Mouse (Mus musculus) adrenal gland (tissue): ENCODE results near the gene Edn3.

Experiments used
- intact Hi-C: fragments of 180-260 bp; cut with DNase I; formaldehyde crosslinking; loops from one replicate; pipeline ENCODE4 v1.15.1; 2025
- long read RNA-seq, 2 experiments: library from polyadenylated mRNA; unstranded; transcript quantifications; one replicate each; pipeline ENCODE4 v2.0.0; 2020; ENCODE audit warnings: borderline replicate concordance in 1 of 2; ENCODE audit not compliant: insufficient replicate concordance in 1 of 2

The Edn3 gene
- long read RNA-seq, experiment 1, transcript Edn3-201 (5 exons, 3,117 nt) = major isoform, 21 of 28 reads
- long read RNA-seq, experiment 1, partial matches to known transcripts = 1 of 28 reads
- long read RNA-seq, experiment 1, other reads (novel, unspliced or antisense) = 3 of 28 reads
- long read RNA-seq, experiment 2, transcript Edn3-201 (5 exons, 3,117 nt) = major isoform, 43 of 49 reads
- long read RNA-seq, experiment 2, partial matches to known transcripts = 0 of 49 reads
- long read RNA-seq, experiment 2, other reads (novel, unspliced or antisense) = 3 of 49 reads

DNA sequence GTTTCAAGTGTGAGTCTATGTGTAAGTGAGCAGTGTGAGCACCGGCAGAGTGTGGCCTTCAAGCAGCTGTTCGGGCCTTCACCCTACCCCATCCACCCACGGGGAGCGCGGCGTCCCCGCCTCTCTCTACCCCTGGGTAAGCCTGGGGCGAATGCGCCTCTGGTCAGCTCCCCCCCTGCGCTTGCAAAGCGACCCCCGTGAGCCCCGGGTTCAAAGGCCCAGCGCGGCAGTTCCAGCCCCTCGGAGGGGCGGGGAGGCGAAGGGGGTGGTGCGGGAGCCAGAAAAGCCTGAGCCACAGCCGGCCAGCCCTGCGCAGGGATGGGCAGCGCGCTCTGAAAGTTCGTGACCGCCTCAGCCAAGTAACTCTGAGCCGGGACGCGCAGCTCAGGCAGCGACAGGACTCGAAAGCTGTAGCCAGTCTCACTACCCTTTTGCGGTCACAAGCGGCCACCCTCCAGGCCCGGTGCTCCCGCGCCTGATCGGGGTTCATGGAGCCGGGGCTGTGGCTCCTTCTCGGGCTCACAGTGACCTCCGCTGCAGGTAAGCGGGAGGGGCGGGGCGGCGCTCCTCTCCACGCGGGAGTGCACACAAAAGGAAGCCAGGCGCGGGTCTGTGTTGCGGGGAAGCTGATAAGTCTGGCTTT, at the start of gene Edn3:
Edn3 (plus strand) TSS at position 141 of the 643 bp plus-strand sequence.
- intact Hi-C loops = no loop called here

- intact Hi-C loops = no loop called here
These were observed 48.4 kb upstream of the Edn3 start for GRCm38 (mm10) chr2:174712043-174712442.

GRCm38 (mm10) chr2:174715938-174716337, 44.5 kb upstream of the Edn3 start:
- intact Hi-C loops = no loop called here

DNA sequence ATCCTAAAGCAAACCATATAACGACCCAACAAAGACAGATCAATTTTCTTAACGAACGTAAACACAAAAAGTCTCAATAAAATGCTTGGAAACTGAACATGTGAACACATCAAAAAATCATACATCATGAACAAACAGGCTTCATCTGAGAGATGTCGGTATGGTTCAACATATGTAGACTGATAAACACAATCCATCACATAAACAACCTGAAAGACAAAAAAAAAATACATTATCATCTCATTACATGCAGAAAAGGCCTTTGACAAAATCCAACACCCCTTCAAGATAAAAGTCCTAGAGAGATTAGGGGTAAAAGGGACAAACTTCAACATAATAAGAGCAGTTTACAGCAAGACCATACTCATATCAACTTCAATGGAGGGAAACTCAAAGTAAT, 42.6 kb upstream of the Edn3 start:
- intact Hi-C loops = no loop called here

DNA sequence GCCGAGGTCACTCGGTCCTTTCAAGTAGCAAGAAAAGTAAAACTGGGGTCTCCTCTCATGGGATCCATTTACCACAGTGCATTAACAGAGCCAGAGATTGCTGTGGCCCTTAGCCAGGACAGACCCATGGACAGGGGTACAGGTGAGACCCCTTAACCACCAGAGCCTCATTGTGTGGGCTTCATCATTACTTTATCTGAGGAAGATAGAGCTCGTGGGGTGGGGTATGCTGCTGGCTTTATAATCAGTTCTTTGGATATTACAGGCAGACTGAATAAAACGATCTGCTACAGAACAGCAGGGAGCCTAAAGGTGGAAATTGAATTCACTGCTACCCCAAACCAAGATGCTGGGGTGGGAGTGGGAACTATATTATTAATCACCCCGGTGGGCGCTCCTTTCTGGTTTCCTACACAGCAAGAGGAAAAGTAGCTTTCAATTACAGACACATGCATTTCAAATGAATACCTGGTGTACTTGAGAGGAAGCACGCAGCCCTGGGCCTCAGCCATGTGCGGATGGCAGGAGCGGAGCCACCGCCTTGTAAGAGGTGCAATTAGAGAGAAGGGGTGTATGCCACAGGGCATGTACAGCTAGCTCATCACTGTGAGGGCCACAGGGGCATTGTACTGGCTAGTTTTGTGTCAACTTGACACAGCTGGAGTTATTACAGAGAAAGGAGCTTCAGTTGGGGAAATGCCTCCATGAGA, 33.1 kb upstream of the Edn3 start:
- intact Hi-C loops = no loop called here

- intact Hi-C loops = no loop called here
These were observed 28.5 kb upstream of the Edn3 start for GRCm38 (mm10) chr2:174731939-174732338.

- intact Hi-C loops = no loop called here
These were observed 25.1 kb upstream of the Edn3 start for GRCm38 (mm10) chr2:174735270-174735669.

DNA sequence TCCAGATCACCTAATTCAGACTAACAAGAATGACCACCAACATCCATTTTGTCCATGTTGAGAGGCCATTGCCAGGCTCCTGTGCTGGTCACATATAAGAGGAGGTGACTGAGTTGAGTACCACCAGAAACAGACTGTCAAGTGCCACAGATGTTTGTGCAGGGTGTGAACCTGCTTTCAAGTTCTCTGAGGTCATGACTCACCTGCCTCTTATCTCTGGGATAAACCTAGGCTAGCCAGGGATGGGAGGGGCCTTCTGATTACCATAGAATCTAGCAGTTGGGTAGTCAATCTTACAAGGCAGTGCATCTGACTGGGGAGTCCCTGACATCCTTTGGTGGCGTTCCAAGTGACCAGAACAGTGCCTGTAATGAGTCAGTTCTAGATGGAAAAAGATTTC, 13.2 kb upstream of the Edn3 start:
- intact Hi-C loops = no loop called here

DNA sequence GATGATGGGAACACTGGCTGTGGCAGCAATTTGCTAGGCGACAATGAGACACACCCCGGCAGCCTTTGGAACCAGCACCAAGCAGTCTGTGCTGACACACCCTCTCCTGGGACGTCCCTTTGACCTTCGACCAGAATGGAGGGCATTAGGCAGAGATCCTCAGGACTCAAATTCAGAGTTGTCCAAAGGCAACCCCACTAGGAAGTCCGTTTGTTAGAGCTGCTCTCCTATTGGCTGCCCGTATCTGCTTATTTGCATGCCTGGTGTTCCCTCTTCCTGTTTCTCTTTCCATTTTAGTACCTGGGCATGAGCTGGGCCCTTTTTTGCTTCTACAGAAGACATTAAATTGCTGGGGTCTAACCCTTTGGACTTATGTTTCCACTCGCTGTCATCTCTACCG, 12.0 kb upstream of the Edn3 start:
- intact Hi-C loops = no loop called here

DNA sequence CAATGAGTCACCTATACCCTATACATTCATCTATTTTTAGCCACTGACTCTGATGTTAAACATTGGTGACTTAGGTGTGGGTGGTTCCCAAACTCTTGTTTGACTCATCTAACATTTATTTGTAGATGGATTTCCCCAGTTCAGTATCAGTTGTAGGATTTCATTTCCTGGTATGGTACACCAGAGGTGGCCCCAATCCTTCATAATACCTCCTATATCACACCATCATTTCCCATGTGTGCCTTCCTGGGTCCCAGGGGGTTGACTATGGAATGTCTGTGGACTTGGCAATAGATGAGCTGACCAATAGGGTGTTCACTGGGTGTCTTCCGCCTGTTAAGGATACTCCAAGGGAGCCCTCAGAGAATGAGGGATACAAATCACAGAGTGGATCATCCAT, 7.2 kb upstream of the Edn3 start:
- intact Hi-C loops = no loop called here

DNA sequence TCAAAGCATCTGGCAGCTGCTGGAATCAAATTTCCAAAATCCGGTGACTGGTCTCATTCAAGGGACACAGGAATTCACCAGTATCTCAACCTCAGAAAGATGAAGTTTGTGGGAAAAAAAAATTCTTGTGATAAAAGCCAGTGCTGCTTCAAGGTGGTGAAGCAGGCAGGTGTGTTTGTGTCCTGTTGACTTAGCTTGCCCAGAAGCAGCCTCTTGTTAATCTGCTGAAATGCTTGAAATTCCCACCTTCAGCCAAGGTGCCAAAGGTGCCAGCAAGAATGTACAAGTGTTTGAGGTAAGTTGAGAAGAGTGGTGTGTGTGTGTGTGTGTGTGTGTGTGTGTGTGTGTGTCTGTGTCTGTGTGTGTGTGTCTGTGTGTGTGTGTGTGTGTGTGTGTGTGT, 6.2 kb upstream of the Edn3 start:
- intact Hi-C loops = no loop called here

DNA sequence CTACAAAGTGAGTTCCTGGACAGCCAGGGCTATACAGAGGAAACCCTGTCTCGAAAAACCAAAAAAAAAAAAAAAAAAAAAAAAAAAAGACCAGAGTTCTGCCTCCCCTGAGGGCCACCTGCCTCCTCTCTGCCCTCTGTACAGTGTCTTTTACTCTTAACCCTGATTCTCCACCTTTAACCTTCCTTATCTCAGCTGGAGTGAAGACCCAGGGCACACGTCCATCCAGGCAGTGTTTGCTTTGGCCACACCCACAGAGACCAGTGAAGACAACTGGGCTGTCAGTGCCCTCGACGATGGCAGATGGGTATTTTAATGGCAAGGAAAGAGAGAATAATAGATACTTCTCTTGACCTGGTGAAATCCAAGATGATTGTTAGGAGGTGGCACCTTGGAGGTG, 1.2 kb upstream of the Edn3 start:
- intact Hi-C loops = no loop called here

- intact Hi-C loops = no loop called here
These were observed 1.2 kb downstream of the Edn3 start for GRCm38 (mm10) chr2:174761452-174762101.

DNA sequence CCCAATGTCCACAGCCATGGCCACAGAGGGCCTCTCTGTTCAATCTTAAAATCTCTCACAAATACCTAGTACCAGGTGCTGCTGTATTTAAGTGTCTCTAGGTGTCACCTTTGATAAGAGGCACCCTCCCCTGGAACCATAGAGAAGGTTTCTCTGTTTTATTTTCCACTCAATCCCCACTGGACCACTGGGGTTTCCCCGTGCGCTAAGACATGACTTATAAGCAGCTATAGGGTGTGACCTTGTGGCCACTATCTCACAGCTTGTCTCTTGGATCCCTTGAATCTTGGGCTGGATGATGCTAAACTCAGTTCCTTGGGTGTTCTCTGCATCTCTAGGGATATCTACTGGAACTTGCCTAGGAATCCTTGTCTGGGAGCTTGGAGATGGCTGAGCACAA, 1.9 kb downstream of the Edn3 start:
- intact Hi-C loops = no loop called here

DNA sequence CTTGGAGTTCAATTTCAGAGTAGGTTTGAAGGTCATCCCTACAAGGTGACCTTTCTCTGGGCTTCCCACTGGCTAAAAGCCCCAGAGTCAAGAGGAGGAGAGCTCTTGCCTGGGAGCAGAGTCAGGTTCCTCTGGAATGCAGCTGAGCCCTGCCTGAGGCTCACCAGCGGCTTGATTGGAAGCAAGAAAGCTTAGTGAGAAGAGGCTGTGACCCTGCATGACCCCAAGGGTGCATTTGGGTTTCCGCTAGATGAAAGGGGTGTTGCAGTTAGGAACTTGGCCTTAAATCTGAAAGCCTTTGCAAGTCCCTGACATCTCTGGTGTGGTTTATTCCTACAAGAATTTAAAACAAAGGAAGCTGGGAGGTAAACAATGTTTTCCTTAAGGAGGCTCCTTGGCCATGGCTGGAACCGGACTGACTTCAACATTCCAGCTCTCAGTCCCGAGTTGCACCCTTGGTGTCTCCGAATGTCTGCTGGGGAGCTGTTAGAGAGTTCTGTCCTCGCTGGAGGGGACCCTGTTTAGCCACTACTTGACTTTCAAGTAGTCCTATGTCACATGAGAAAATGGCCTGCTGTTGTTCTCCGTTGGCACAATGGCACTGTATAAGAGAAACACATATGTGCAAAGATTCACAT, 8.6 kb downstream of the Edn3 start:
- intact Hi-C loops = no loop called here

DNA sequence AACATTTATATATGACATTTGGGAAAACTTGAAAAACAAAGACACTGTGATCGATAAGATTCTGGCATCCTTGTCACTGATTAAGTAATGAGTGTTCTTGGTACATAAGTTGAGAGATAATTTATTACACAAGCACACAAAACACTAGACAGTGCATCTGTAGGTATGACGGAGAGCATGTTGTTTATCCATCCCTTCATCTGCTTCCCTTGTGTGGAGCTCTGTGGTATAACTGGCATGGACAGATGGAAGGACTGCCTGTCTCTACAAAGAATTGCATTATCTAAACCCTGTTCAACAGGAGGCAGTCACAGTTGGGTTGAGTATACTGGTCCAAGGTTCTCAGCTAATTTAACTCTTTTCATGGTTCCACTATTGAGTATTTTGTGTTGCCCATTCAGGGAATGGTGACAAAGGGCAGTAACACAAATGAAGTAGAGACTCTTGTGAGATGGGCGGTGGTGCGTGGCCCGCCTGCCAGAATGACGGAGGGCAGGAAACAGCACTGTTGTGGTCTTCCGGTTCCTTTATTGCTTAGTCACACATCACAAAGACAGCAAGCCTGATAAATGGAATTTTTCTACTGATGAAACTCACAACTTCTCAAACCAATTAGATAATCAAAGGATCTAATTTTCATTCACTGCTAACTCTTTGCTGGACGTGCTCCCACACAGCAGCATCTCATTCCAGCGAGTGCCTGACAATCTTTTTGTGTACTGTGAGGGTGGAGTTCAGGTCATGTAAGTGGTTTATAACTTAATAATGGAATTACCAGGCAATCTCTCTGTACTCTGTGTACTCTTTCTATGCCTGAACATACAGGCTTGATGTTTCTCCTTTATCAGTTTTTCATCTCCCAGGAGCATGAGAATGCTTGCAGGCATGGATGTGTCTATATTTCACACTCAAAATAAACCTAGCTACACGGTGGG, 14.0 kb downstream of the Edn3 start:
- intact Hi-C loops = no loop called here

DNA sequence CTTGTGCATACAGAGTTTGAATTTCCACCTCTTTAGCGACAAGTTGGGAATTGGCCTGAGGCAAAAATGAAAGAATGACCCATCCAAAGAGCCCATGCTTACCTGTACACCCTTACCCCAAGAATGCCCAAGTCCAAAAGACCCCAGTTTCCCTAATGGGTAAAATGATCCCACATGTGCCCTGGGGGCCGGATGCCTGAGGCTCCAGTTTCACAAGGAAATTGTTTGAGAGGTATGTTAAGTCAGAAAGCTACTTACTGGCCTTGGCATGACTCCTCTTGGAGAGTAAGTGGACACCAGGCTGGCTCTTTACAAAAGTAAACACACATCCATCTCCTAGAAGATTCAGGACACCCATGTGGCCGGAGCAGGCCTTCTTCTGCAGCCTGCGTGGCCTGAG, 21.6 kb downstream of the Edn3 start:
- intact Hi-C loops = no loop called here

DNA sequence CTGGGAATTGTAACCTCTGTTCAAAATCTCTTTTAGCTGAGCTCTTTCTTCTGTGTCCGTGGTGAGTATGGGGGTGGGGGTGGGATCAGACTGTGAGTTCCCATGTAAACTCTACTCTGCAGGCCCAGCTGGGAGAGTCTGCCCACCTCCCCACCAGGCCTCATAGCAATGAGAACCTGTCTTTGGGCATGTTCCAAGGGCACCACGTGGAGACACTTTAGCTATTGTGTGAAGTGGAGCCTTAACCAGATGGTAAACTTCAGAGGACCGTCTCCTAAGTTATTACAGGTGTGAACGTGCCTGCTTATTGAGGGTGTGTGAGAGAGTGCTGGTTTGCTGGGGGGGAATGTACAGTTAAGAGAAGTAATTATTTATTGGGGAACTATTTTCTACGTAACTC, 22.5 kb downstream of the Edn3 start:
- intact Hi-C loops = no loop called here

- intact Hi-C loops = no loop called here
These were observed 28.4 kb downstream of the Edn3 start for GRCm38 (mm10) chr2:174788830-174789229.

- intact Hi-C loops = no loop called here
These were observed 32.2 kb downstream of the Edn3 start for GRCm38 (mm10) chr2:174792436-174793125.
